Mouse (Mus musculus) liver, embryonic 14 days (tissue): ENCODE data around the gene Gm10681. TPM values are rescaled to one million over a fixed set of nuclear protein-coding genes. Genes with fewer than 3 reads are reported as not detected.

Source experiments
- polyA plus RNA-seq: library from polyadenylated mRNA; depleted of rRNA; stranded (reverse); fragments of >200 nt; gene quantifications from 2 replicates; pipeline ENCODE4 v1.2.3, GENCODE M21; 2012; rRNA removed

Gene Gm10681
- polyA plus RNA-seq = 0.10 and 0.14 TPM in 2 replicates

DNA sequence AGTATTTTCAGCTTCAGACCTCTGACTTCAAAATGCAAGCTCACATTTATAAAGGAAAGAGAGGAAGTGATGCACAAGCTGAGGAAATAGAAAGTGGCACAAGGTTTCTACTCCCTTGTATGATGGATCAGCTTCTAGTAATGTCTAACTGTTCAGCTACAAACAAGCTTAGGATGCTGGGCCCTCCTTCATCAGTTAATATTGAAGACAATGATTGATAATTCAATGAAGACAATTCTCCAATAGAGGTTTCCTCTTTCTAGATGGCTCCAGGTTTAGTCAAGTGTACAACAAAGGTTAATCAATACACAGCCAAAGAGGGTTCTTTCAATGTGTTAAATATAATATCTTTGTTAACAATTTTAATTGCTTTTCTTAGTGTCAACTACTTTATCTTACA, at the start of gene Gm10681:
Gene Gm10681 (minus strand): TSS at position 101 of the 400 bp plus-strand sequence.

GRCm38 (mm10) chr3:98630152-98630551, 41.5 kb upstream of the Gm10681 start, which contains the start of gene Hsd3b5:
Hsd3b5 (minus strand) TSS chr3:98630252.

DNA sequence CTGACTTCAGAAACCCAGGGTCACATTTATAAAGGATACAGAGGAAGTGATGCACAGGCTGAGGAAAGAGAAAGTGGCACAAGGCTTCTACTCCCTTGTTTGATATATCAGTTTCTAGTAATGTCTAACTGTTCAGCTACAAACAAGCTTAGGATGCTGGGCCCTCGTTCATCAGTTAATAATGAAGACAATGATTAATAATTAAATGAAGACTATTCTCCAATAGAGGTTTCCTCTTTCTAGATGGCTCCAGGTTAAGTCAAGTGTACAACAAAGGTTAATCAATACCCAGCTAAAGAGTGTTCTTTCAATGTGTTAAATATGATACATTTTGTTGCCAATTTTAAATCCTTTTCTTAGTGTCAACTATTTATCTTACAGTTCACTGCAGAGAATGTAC, 78.2 kb downstream of the Gm10681 start, which contains the start of gene Hsd3b4:
Gene Hsd3b4 (minus strand): TSS at position 101 of the 400 bp plus-strand sequence.

Other genes with a start within 250 kb of the Gm10681 start
- 108 and 129 TPM in 2 replicates for gene Phgdh, start 248.8 kb downstream of the Gm10681 start, polyA plus RNA-seq
- gene Zfp697, start 206.3 kb downstream of the Gm10681 start, polyA plus RNA-seq = 1.3 and 1.7 TPM in 2 replicates
- 0.02 TPM in 1 of 2 replicates, not detected in the other for gene Gm4450, start 131.7 kb downstream of the Gm10681 start, polyA plus RNA-seq
- 0.10 and 0.14 TPM in 2 replicates for gene Hsd3b4, start 78.3 kb downstream of the Gm10681 start, polyA plus RNA-seq
- gene Hsd3b5, start 41.4 kb upstream of the Gm10681 start, polyA plus RNA-seq = 0.11 and 0.12 TPM in 2 replicates
- gene Hsd3b2, start 135.7 kb upstream of the Gm10681 start, polyA plus RNA-seq = 0.12 and 0.13 TPM in 2 replicates
- gene Hsd3b3, start 174.3 kb upstream of the Gm10681 start, polyA plus RNA-seq = 2.0 and 2.4 TPM in 2 replicates
- 4.1 and 4.4 TPM in 2 replicates for gene Hsd3b6, start 225.6 kb upstream of the Gm10681 start, polyA plus RNA-seq